Mouse (Mus musculus) ES-Bruce4 (cell line): ENCODE data around the gene Stk36.

Source experiments
- CTCF ChIP-seq: IDR thresholded peaks from one replicate; pipeline ENCODE4 v1.8.1; 2011; ENCODE audit warnings: low read depth, low read length
- POLR2A ChIP-seq: IDR thresholded peaks from one replicate; pipeline ENCODE4 v1.8.1; 2011; ENCODE audit warnings: low read length; ENCODE audit not compliant: insufficient read depth

DNA sequence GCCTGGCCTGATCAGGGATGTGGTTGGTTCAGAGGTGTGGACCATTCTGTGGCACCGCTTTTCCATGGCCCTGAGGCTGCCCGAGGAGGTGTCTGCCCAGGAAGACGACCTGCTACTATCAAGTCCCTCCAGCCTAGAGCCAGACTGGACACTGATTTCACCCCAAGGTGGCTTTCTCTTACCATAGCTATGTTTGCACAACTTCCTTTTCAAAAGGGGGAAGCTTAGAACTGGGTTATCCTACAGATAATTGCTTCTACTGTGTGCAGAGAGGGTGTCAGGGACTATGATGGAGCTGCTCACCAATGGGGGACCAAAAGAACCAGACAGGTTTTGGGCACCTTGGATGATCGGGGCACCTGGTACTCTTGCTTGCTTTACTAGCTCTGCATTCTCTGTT is 31.5 kb downstream of the Stk36 start:
- no peak for TF ChIP-seq POLR2A
- TF ChIP-seq CTCF, result no peak
